Mouse (Mus musculus) right cerebral cortex, postnatal 14 days (tissue): ENCODE results near the gene Chordc1.
"Not testable (repeated sequence)": the region's sequence is repeated elsewhere in the genome, so short reads cannot be mapped to it uniquely, and the experiment has no call there.

Experiments
- DNase-seq: peaks from one replicate; pipeline ENCODE4 v3.0.0; 2022

Chordc1 gene

GRCm38 (mm10) chr9:18291571-18292429, at the start of gene Chordc1:
Gene Chordc1 (plus strand): TSS chr9:18292125.
- peak; percentile 94 for DNase-seq

GRCm38 (mm10) chr9:18275901-18276300, 16.0 kb upstream of the Chordc1 start:
- no peak for DNase-seq

- DNase-seq: no peak
Observed at GRCm38 (mm10) chr9:18276844-18277243, 15.1 kb upstream of the Chordc1 start.

DNA sequence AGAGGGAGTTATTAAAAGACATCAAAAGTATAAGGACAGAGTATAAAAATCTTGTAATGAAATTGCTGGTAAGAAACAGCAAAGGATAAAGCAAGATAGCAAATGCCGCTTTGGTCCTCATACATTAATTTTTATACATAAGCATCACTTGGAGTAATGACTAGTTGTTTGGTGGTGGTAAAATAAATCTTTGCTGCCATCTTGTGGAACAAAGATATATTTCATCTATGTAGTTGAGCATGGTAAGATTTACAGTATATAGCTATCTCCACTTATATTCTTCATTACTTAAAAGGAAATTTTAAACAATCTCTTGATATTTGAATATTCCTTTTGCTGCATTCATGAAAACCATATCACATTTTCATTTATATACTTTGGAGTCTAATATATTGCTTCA, 14.4 kb upstream of the Chordc1 start:
- DNase-seq: no peak

DNA sequence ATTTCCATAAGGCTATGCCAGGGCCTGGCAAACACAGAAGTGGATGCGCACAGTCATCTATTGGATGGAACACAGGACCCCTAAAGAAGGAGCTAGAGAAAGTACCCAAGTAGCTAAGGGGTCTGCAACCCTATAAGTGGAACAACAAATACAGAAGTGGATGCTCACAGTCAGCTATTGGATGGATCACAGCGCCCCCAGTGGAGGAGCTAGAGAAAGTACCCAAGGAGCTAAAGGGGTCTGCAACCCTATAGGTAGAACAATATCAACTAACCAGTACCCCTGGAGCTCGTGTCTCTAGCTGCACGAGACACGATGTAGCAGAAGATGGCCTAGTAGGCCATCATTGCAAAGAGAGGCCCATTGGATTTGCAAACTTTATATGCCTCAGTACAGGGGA, 13.2 kb upstream of the Chordc1 start:
- not testable (repeated sequence) for DNase-seq

- no peak for DNase-seq
Observed at GRCm38 (mm10) chr9:18292443-18292922, 558 bp downstream of the Chordc1 start.

DNA sequence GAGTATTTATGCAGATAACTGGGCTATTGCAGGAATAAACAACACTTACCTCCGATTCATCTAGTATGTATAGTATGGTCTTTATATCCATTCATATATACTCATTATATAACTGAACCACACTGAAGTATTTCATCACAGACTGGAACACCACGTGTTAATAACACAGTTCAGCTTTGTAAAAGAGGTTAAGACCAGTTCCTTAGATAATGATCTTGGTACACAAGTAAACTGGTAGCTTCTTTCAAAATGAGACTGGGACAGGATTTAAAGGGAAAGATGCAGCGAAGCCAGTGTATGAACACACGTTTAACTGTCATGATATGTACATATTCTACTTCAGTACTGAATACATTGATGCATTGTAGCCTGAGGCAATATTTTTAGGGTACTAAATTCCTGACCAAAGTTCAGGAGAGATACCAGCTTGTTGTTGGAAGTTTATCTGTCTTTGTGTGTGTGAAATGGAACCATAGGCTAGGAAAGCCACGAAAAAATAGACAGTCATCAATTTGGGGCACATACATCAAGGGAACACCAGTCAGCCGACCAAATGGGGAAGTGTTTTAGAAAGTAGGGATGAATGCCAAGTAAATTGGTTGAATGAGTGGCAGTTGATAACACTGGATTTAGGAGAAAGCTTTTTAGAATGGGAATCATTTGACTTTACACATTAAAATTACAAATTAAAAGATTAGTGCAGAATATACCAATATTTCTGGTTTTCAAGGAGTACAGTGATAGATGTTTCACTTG, 1.3 kb downstream of the Chordc1 start:
- no peak for DNase-seq

DNA sequence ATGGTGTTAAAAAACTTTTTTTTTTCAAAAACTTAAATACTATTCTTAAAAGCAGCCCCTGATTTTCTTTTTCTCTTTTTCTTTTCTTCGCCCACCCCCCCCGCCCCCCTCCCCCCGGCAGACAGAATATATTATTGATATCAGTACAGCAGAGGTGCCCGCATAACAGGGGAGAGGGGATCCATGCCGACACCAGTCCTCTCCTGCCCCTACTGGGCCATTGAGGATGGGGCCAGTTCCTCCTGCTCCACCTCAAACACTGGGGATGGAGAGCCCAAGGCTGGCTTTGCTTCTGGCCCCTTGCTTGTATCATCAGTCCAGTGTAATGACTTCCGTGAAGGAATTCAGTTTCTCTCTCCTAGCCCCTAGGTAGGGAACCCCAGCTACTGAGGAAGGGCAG, 6.4 kb downstream of the Chordc1 start:
- DNase-seq: no peak

- no peak for DNase-seq
Observed at GRCm38 (mm10) chr9:18319990-18320389, 28.1 kb downstream of the Chordc1 start.
